Mouse (Mus musculus) cerebellum, adult (tissue): Measurements from ENCODE around the gene Krt1.

Experiments
- ATAC-seq: cut with Nextera tagmentation; 2 replicates; pipeline ENCODE4 v1.9.2; 2017; ENCODE audit warnings: mild to moderate bottlenecking, moderate library complexity, mixed read lengths; ENCODE audit not compliant: insufficient number of reproducible peaks, low FRiP score, low TSS enrichment

Gene Krt1

GRCm38 (mm10) chr15:101821786-101822185, 28.8 kb downstream of the Krt1 start:
- no peak for ATAC-seq

- ATAC-seq = no peak
Measured at GRCm38 (mm10) chr15:101817875-101818274, 32.7 kb downstream of the Krt1 start, which contains the start of gene Krt2. Krt2 (minus strand) TSS chr15:101818169.

- ATAC-seq = no peak
Measured at GRCm38 (mm10) chr15:101803052-101803822, 47.4 kb downstream of the Krt1 start.

- ATAC-seq = no peak
Measured at GRCm38 (mm10) chr15:101802296-101802835, 48.2 kb downstream of the Krt1 start, which contains the start of gene Krt73. Krt73 (minus strand) TSS chr15:101802346.
